Mouse (Mus musculus) midbrain, embryonic 14.5 days (tissue): Measurements from ENCODE around the gene Myo6. TPM values are rescaled to one million over a fixed set of nuclear protein-coding genes. Genes with fewer than 3 reads are reported as not detected.

ENCODE experiments used
- ATAC-seq: fragments of 200-750 bp; cut with Nextera tagmentation; 2 replicates; pipeline ENCODE4 v1.8.0; 2017; ENCODE audit warnings: moderate number of reproducible peaks, moderate library complexity; ENCODE audit not compliant: low FRiP score, low TSS enrichment
- DNase-seq: peaks from one replicate; pipeline ENCODE4 v3.0.0-alpha.2; 2015
- H3K27ac ChIP-seq: fragments of 300-500 bp; sonication (generic); replicated peaks from 2 replicates; pipeline ENCODE4 v1.5.1; 2014; ENCODE audit warnings: mild to moderate bottlenecking, low read depth, low read length, moderate library complexity
- H3K27me3 ChIP-seq: fragments of 300-500 bp; sonication (generic); 2 replicates; pipeline ENCODE4 v1.6.1; 2014; ENCODE audit warnings: low read length, control low read depth, mixed read lengths; ENCODE audit not compliant: control insufficient read depth, insufficient read depth
- H3K36me3 ChIP-seq: fragments of 300-500 bp; sonication (generic); 2 replicates; pipeline ENCODE4 v1.6.1; 2014; ENCODE audit warnings: low read length, control low read depth; ENCODE audit not compliant: control insufficient read depth, insufficient read depth
- H3K4me1 ChIP-seq: fragments of 300-500 bp; sonication (generic); 2 replicates; pipeline ENCODE4 v1.6.1; 2014; ENCODE audit warnings: mild to moderate bottlenecking, antibody characterized with exemption, low read length, control low read depth; ENCODE audit not compliant: control insufficient read depth, insufficient read depth
- H3K4me2 ChIP-seq: fragments of 300-500 bp; sonication (generic); 2 replicates; pipeline ENCODE4 v1.6.1; 2014; ENCODE audit warnings: mild to moderate bottlenecking, low read length, moderate library complexity
- H3K4me3 ChIP-seq: fragments of 300-500 bp; sonication (generic); replicated peaks from 2 replicates; pipeline ENCODE4 v1.5.1; 2014; ENCODE audit warnings: low read depth, low read length
- H3K9ac ChIP-seq: fragments of 300-500 bp; sonication (generic); replicated peaks from 2 replicates; pipeline ENCODE4 v1.6.1; 2014; ENCODE audit warnings: mild to moderate bottlenecking, low read length, moderate library complexity
- H3K9me3 ChIP-seq: fragments of 300-500 bp; sonication (generic); 2 replicates; pipeline ENCODE4 v1.6.1; 2016; ENCODE audit warnings: low read length, control low read depth, mixed read lengths; ENCODE audit not compliant: control insufficient read depth
- polyA plus RNA-seq: library from polyadenylated mRNA; unstranded; fragments of >200 nt; fragmentation: Nextera tagmentation; extraction: Ambion mirVana; gene quantifications from 2 replicates; pipeline ENCODE4 v1.2.1, GENCODE M21; 2014

Myo6 gene
- polyA plus RNA-seq, 1 experiment from 2014 or later, result 21.7 TPM

DNA sequence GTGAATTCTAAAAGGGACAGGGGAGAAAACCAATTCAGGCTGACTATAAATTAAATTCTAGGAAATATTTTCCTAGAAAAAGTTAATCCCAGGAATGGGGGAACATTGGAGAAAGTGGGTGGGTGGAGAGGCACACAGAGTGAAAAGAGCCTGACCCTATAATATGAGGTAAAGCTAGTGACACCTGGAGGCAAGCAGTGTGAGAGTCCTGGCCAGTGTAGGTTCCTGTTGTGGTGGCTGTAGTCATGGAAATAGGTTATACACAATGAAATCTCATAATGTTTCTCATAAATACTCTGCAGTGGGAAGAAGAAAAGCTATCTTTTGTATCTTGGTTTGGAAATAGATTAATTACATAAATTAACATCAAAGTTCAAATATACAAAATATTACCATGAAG lies 195.2 kb downstream of the Myo6 start:
- no peak for ATAC-seq

More for the DNA sequence above, 195.2 kb downstream of the Myo6 start:
- DNase-seq, result no peak
- no peaks in the 10 kb centered on the region for H3K36me3 ChIP-seq
- H3K9ac ChIP-seq, result no peak overlapping the region
- no peaks in the 10 kb centered on the region for H3K9me3 ChIP-seq
- H3K27me3 ChIP-seq, result no peaks in the 10 kb centered on the region
- H3K4me3 ChIP-seq, result no peak overlapping the region
- no peak overlapping the region for H3K4me2 ChIP-seq
- no peaks in the 10 kb centered on the region for H3K4me1 ChIP-seq
- no peak overlapping the region for H3K27ac ChIP-seq

Other genes with a start within 250 kb of the Myo6 start
- 2.3 and 4.2 TPM in 2 replicates for gene Filip1, start 152.2 kb upstream of the Myo6 start, polyA plus RNA-seq
- 64.4 and 73.4 TPM in 2 replicates for gene Senp6, start 98.1 kb upstream of the Myo6 start, polyA plus RNA-seq